Mouse (Mus musculus): ENCODE measurements around the gene Ube2s. TPM values are rescaled to one million over a fixed set of nuclear protein-coding genes. Genes with fewer than 3 reads are reported as not detected.
"Not testable (repeated sequence)": the region's sequence is repeated elsewhere in the genome, so short reads cannot be mapped to it uniquely, and the experiment has no call there.

Ube2s gene
- 146 and 177 TPM in 2 replicates for polyA plus RNA-seq (2012; rRNA removed)

GRCm38 (mm10) chr7:4812303-4813104, at the start of gene Ube2s:
Gene Ube2s, minus strand, starts transcription at chr7:4812590.
- peak; percentile 98 to 99 for DNase-seq (ENCODE audit: extremely low spot score in 1 of 2, low spot score in 1 of 2)

GRCm38 (mm10) chr7:4860926-4861325, 48.5 kb upstream of the Ube2s start:
- DNase-seq (ENCODE audit: extremely low spot score in 1 of 2, low spot score in 1 of 2): not testable (repeated sequence)

- no peak for DNase-seq (ENCODE audit: extremely low spot score in 1 of 2, low spot score in 1 of 2)
Measured at GRCm38 (mm10) chr7:4859418-4859978, 47.1 kb upstream of the Ube2s start.

GRCm38 (mm10) chr7:4857321-4857720, 44.9 kb upstream of the Ube2s start:
- no peak for DNase-seq (ENCODE audit: extremely low spot score in 1 of 2, low spot score in 1 of 2)

DNA sequence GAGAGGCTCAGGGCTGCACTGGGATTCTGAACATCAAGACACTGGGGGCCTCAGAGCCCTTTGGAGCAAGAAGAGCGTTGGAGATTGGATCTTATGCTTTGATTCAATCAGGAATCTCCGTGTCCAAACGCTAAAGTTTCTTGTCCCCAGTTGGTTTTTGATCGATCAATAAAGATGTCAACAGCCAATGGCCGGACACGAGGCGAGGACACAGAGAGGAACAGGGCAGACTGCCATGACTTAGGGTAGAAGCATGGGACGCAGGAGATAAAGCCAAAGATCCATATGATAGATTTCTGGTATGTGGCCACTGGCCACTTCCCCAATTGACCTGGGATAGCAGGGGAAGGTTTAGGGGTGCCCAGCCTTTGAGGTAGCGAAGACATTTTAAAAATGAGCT, 44.1 kb upstream of the Ube2s start:
- no peak for DNase-seq (ENCODE audit: extremely low spot score in 1 of 2, low spot score in 1 of 2)

DNA sequence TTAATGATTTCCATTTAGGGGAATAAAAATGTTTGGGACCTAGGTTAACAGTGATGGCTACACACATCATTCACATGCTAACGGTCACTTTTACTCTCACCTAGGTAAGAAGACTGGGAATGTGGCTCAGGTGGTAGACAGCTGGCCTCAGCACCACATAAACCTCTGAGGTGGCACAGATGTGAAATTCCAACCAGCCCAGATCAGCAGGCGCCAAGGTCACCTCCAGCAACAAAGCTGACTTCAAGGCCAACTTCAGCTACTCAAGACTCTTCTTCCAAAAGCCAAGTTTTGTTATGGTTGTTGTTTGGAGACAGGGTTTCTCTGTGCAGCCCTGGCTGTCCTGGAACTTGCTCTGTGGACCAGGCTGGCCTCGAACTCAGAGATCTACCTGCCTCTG, 41.2 kb upstream of the Ube2s start:
- no peak for DNase-seq (ENCODE audit: extremely low spot score in 1 of 2, low spot score in 1 of 2)

- no peak for DNase-seq (ENCODE audit: extremely low spot score in 1 of 2, low spot score in 1 of 2)
Measured at GRCm38 (mm10) chr7:4851315-4851688, 38.9 kb upstream of the Ube2s start.

- no peak for DNase-seq (ENCODE audit: extremely low spot score in 1 of 2, low spot score in 1 of 2)
Measured at GRCm38 (mm10) chr7:4850621-4851314, 38.4 kb upstream of the Ube2s start.

DNA sequence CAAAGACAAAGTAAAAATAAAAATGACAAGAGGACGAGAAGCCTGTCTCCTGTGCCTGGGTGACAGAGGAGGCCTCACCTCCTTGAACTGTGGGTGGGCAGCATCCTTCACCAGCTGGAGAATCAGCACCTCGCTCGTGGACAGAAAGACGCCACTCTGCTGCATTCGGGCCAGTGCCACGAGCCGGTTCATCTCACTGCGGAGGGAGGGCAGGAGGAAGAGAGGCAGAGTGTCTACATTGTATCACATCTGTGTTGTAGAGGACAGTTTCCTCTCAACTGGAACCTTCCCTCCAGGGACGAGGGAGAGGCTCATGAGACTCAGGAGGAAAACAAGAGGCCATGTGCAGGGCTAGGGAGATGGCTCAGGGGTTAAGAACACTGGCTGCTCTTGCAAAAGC, 37.0 kb upstream of the Ube2s start:
- DNase-seq (ENCODE audit: extremely low spot score in 1 of 2, low spot score in 1 of 2): no peak

- DNase-seq (ENCODE audit: extremely low spot score in 1 of 2, low spot score in 1 of 2): peak; percentile 91 to 96
Measured at GRCm38 (mm10) chr7:4844917-4845309, 32.5 kb upstream of the Ube2s start.

GRCm38 (mm10) chr7:4844245-4844916, 32.0 kb upstream of the Ube2s start, which contains the start of gene Shisa7:
Gene Shisa7, minus strand, starts transcription at chr7:4844696.
- peak; percentile 21 to 47 for DNase-seq (ENCODE audit: extremely low spot score in 1 of 2, low spot score in 1 of 2)

- peak; percentile 56 to 85 for DNase-seq (ENCODE audit: extremely low spot score in 1 of 2, low spot score in 1 of 2)
Measured at GRCm38 (mm10) chr7:4843604-4844244, 31.3 kb upstream of the Ube2s start.

- peak; percentile 28 to 63 for DNase-seq (ENCODE audit: extremely low spot score in 1 of 2, low spot score in 1 of 2)
Measured at GRCm38 (mm10) chr7:4842634-4843131, 30.3 kb upstream of the Ube2s start.

GRCm38 (mm10) chr7:4842077-4842476, 29.7 kb upstream of the Ube2s start:
- DNase-seq (ENCODE audit: extremely low spot score in 1 of 2, low spot score in 1 of 2): peak in 1 of 2 experiments; percentile 63

GRCm38 (mm10) chr7:4837639-4838038, 25.2 kb upstream of the Ube2s start:
- no peak for DNase-seq (ENCODE audit: extremely low spot score in 1 of 2, low spot score in 1 of 2)

DNA sequence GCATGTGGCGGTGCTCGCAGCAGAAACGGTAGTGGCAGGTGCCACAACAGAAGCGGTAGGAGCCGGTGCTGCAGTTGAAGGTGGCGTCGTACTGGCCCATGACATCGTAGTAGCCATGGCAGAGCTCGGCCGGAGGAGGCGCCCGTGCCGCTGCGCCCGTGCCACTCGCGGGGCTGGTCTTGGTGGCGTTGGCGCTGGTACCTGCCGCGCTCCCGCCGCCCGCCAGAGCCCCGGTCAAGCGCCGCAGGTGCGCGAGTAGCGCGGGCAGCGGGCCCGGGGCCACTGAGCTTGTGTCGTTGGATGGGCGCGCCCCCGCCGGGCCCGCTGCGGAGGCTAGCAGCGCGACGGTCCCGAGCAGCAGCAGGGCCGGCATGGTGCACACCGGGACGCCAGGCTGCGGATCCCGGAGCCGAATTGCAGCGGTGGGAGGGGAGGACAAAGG, 24.0 kb upstream of the Ube2s start:
- DNase-seq (ENCODE audit: extremely low spot score in 1 of 2, low spot score in 1 of 2): no peak

- no peak for DNase-seq (ENCODE audit: extremely low spot score in 1 of 2, low spot score in 1 of 2)
Measured at GRCm38 (mm10) chr7:4835631-4836327, 23.4 kb upstream of the Ube2s start.

DNA sequence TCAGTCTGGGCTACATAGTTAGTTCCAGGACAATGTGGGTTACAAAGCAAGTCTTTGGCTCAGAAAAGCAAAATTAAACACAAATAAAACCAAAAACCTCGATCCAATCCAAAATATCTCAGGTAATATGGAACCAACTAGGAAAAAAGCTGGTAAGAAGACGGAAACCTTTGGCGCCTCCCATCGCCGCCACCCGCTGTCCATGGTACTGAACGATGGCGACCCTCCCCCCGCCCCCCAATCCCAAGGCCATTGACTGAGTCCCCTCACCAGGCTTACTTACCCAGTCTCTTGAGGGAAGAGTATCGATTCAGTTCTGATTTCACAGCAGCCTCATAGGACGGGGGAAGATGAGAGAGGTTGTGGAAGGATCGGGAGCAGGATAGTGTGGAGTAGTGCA, 18.1 kb upstream of the Ube2s start:
- no peak for DNase-seq (ENCODE audit: extremely low spot score in 1 of 2, low spot score in 1 of 2)

DNA sequence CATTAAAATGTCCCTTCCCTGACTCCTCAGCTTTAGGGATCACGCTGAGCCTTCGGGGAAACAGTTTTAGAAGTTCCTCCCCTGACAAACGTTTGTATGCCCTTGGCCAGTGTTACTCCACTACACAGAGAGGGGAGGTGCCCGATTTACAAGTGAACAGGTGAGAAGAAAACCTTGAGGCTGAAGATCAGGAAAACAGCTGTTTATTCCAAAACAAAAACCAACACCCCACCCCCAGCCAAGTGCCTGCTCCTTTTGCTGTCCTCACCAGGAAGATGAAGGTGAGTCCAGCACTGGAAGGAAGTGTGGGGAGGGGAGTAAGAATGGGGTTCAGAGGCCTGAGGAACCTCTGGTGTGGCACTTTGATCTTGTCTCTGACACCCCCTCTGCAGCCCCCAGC, 13.0 kb upstream of the Ube2s start:
- no peak for DNase-seq (ENCODE audit: extremely low spot score in 1 of 2, low spot score in 1 of 2)

All from frontal cortex, adult 2 months (tissue).